Mouse (Mus musculus) neural tube, embryonic 12.5 days (tissue): ENCODE data around the gene Vps8. TPM values are rescaled to one million over a fixed set of nuclear protein-coding genes. Genes with fewer than 3 reads are reported as not detected.

Experiments used
- ATAC-seq: fragments of 200-750 bp; cut with Nextera tagmentation; 2 replicates; pipeline ENCODE4 v1.8.0; 2017; ENCODE audit warnings: low read depth, mild to moderate bottlenecking, moderate TSS enrichment, moderate library complexity; ENCODE audit not compliant: low FRiP score
- H3K27ac ChIP-seq: fragments of 300-500 bp; sonication (generic); 2 replicates; pipeline ENCODE4 v1.5.1; 2016
- H3K27me3 ChIP-seq: fragments of 300-500 bp; sonication (generic); replicated peaks from 2 replicates; pipeline ENCODE4 v1.6.1; 2016; ENCODE audit warnings: mild to moderate bottlenecking
- H3K36me3 ChIP-seq: fragments of 300-500 bp; sonication (generic); 2 replicates; pipeline ENCODE4 v1.6.1; 2016; ENCODE audit warnings: mild to moderate bottlenecking
- H3K4me1 ChIP-seq: fragments of 300-500 bp; sonication (generic); 2 replicates; pipeline ENCODE4 v1.6.1; 2016
- H3K4me2 ChIP-seq: fragments of 300-500 bp; sonication (generic); replicated peaks from 2 replicates; pipeline ENCODE4 v1.6.1; 2016; ENCODE audit warnings: mild to moderate bottlenecking
- H3K4me3 ChIP-seq: fragments of 300-500 bp; sonication (generic); 2 replicates; pipeline ENCODE4 v1.5.1; 2016
- H3K9ac ChIP-seq: fragments of 300-500 bp; sonication (generic); 2 replicates; pipeline ENCODE4 v1.6.1; 2016; ENCODE audit warnings: mild to moderate bottlenecking
- H3K9me3 ChIP-seq: fragments of 300-500 bp; sonication (generic); 2 replicates; pipeline ENCODE4 v1.6.1; 2016; ENCODE audit warnings: mild to moderate bottlenecking
- WGBS: fragments of 180-500 bp; shearing (Covaris S2); methylation state at CpG from one replicate; pipeline ENCODE4 v1.1.7; 2016; 5-methylcytosine and 5-hydroxymethylcytosine counted together
- polyA plus RNA-seq: library from polyadenylated mRNA; unstranded; fragments of >200 nt; fragmentation: Nextera tagmentation; extraction: Ambion mirVana; gene quantifications from 2 replicates; pipeline ENCODE4 v1.2.1, GENCODE M21; 2016

Vps8 gene
- polyA plus RNA-seq, 1 experiment from 2014 or later = 30.3 TPM

DNA sequence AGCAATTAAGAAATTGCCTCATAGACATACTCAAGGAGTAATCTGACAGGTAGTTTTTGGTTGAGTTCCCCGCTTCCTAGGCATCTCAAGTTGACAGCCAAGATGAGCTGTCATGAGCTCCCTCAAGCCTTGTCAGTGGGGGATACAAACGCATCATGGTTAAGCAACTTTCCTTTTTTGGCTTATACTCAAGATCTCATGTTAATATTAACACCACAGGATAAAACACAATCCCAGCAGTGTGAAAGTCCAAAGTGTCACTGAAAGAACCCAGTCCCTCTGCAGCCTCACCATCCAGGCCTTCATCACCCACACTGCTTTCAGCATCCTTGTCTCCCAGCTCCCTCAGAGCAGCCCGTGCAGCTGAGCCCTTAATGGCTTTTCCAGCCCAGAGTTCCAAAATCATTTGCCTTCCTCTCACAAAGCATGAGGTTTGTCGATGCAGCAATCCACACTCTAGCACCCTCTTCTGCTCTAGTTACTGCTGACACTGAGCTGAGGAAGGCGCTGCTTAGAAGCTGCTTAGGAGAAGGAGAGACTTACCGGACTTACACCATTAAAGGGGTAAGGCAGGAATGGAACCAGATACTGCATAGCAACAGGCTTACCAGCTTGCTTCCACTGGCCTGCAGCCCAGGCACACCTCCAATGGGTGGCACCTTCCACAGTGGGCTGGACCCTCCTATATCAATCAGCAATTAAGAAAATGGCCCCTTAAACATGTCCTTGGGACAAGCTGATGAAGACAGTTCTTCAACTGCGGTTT is 113.5 kb downstream of the Vps8 start:
- ATAC-seq = no peak
- Histone ChIP-seq H3K4me2 (no peak overlapping the region), H3K4me3 (no peak overlapping the region), H3K4me1 (no peaks in the 10 kb centered on the region), H3K9me3 (no peaks in the 10 kb centered on the region), H3K9ac (no peak overlapping the region), H3K27me3 (no peaks in the 10 kb centered on the region), H3K36me3 (no peaks in the 10 kb centered on the region; the same call in 1 of the 2 replicates), H3K27ac (no peak overlapping the region)
- 84% methylated on average over 7 of the region's 7 CpGs for WGBS

DNA sequence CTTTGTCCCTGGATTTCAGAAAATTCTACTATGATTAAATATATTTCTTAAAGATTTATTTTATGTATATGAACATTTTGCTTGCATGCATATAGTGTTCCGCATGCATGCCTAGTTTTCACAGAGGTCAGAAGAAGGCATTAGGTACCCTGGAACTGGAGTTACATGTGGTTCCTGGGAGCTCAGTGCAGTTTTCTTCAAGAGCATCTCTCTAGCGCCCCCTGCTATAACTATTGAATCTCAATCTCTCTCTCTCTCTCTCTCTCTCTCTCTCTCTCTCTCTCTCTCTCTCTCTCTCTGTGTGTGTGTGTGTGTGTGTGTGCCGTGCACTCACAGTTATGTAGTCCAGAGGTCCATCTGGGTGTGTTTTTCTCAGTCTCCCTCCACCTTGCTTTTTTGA is 114.4 kb downstream of the Vps8 start:
- whole genome bisulfite sequencing = 55% methylated on average over 3 of the region's 3 CpGs
- H3K4me3 ChIP-seq = no peak overlapping the region
- H3K27ac ChIP-seq = no peak overlapping the region
- no peaks in the 10 kb centered on the region for H3K27me3 ChIP-seq
- H3K9me3 ChIP-seq = no peaks in the 10 kb centered on the region
- no peak overlapping the region for H3K9ac ChIP-seq
- H3K36me3 ChIP-seq = no peaks in the 10 kb centered on the region; the same call in 1 of the 2 replicates
- H3K4me1 ChIP-seq = no peaks in the 10 kb centered on the region
- no peak for ATAC-seq
- no peak overlapping the region for H3K4me2 ChIP-seq

DNA sequence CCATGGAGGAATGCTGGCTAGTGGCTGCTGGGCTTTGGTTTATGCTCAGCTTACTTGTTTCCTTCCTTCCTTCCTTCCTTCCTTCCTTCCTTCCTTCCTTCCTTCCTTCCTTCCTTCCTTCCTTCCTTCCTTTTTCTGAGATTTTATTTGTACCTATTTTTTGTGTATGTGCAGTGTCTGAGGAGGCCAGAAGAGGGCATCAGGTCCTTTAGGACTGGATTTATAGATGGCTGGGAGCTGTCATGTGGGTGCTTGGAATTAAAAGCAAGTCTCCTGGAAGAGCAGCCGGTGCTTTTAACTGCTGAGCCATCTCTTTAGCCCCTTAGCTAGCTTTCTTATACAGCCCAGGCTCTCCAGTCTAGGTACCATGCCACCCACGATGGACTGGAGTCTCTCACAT is 116.0 kb downstream of the Vps8 start:
- no peak overlapping the region for H3K9ac ChIP-seq
- no peak for ATAC-seq
- no peaks in the 10 kb centered on the region for H3K4me1 ChIP-seq
- no peaks in the 10 kb centered on the region; the same call in 1 of the 2 replicates for H3K36me3 ChIP-seq
- no peaks in the 10 kb centered on the region for H3K27me3 ChIP-seq
- H3K4me2 ChIP-seq = no peak overlapping the region
- WGBS = 45% methylated on average over 2 of the region's 2 CpGs
- no peaks in the 10 kb centered on the region for H3K9me3 ChIP-seq
- no peak overlapping the region for H3K27ac ChIP-seq
- H3K4me3 ChIP-seq = no peak overlapping the region

DNA sequence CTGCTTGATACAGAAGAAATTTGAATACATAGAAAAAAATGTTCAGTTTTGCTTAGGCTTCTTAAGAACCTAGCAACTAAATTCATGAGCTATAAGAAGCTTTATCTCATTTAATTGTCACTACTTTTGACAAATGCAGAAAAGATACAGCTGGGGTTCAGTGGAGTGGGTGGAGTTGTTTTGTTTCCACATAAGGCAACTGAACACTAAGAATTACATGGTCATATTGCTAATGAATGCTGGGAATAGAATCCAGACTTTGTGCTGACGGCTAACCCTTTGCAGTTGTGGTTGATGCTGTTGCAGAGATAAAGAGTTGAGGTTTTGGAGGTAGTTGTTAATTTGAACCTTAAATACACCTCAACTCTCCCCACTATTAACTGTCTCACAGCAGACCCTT is 119.6 kb downstream of the Vps8 start:
- Histone ChIP-seq H3K36me3 (peaks cover 5% of the 10 kb centered on the region; the same call in 1 of the 2 replicates), H3K27me3 (no peaks in the 10 kb centered on the region), H3K9ac (no peak overlapping the region), H3K9me3 (no peaks in the 10 kb centered on the region), H3K27ac (no peak overlapping the region), H3K4me3 (no peak overlapping the region), H3K4me1 (no peaks in the 10 kb centered on the region), H3K4me2 (no peak overlapping the region)
- ATAC-seq = no peak
- WGBS = 59% methylated on average over 1 of the region's 1 CpGs

DNA sequence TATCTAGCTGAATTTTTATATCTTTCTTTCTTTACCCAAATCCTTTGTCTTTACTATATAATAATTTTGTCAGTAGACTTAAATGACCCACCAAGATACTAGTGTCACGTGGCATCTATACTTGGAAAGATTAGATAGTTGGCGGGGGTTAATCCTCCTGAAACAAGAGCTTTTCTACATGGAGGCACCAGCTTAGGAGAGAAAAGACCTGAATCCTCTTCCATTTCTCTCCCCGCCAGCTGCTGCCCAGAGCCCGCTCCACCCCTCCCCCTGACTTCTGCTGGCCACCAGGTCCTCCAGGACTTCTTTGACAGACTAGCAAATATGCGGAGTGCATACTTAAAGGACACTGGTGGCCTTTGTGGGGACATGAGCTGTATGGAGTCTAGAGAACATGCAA is 124.5 kb downstream of the Vps8 start:
- no peaks in the 10 kb centered on the region for H3K9me3 ChIP-seq
- H3K9ac ChIP-seq = no peak overlapping the region
- 91% methylated on average over 5 of the region's 5 CpGs for WGBS
- H3K27me3 ChIP-seq = no peaks in the 10 kb centered on the region
- H3K4me3 ChIP-seq = no peak overlapping the region
- ATAC-seq = no peak
- H3K36me3 ChIP-seq = peaks cover 5% of the 10 kb centered on the region; the same call in 1 of the 2 replicates
- H3K4me2 ChIP-seq = no peak overlapping the region
- H3K4me1 ChIP-seq = no peaks in the 10 kb centered on the region
- H3K27ac ChIP-seq = no peak overlapping the region

DNA sequence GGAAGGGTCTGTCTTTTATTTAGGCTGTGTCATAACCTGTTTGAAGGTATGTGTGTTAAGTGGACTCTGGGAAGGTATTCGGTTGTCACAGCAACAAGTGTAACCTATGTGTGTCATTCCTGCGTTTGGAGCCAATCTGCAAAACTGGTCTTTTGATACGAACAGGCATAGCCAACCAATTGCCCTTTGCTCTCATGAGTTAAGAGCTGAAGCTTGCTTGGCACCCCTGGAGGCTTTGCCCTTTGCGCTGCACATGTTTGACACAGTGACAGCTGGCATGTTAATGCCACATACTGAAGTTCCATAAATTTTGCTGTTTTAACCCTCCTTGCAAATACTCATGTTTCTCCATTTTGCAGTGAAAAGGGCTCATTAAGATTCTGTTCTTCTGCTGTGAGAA is 126.8 kb downstream of the Vps8 start:
- H3K4me1 ChIP-seq = no peaks in the 10 kb centered on the region
- H3K4me2 ChIP-seq = no peak overlapping the region
- 80% methylated on average over 4 of the region's 4 CpGs for WGBS
- H3K27me3 ChIP-seq = no peaks in the 10 kb centered on the region
- no peak overlapping the region for H3K4me3 ChIP-seq
- no peak overlapping the region for H3K9ac ChIP-seq
- no peak overlapping the region for H3K27ac ChIP-seq
- ATAC-seq = no peak
- H3K9me3 ChIP-seq = no peaks in the 10 kb centered on the region
- peaks cover 5% of the 10 kb centered on the region; the same call in 1 of the 2 replicates for H3K36me3 ChIP-seq

DNA sequence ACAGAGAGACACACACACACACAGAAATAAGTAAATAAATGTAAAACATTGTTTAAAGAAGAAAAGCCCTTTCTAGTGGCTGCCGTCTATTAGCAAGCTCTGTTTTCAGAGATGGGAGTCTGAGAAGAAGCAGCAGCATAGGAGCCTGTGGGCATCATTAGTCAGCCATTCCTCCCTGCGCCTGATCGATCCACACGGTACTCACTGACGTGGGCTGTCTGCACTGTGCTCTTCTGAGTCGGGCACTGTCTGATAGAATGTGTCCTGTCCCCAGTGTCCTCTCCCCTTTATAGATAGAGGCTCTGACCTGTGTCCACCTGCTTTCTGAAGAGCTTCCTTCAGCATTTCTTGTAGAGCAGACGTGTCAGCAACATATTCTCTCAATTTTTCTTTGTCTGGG is 127.5 kb downstream of the Vps8 start:
- Histone ChIP-seq H3K9me3 (no peaks in the 10 kb centered on the region), H3K4me3 (no peak overlapping the region), H3K4me1 (no peaks in the 10 kb centered on the region), H3K36me3 (peaks cover under 1% of the 10 kb centered on the region; the same call in 1 of the 2 replicates), H3K9ac (no peak overlapping the region), H3K27me3 (no peaks in the 10 kb centered on the region), H3K27ac (no peak overlapping the region), H3K4me2 (no peak overlapping the region)
- no peak for ATAC-seq
- 77% methylated on average over 7 of the region's 7 CpGs for WGBS

DNA sequence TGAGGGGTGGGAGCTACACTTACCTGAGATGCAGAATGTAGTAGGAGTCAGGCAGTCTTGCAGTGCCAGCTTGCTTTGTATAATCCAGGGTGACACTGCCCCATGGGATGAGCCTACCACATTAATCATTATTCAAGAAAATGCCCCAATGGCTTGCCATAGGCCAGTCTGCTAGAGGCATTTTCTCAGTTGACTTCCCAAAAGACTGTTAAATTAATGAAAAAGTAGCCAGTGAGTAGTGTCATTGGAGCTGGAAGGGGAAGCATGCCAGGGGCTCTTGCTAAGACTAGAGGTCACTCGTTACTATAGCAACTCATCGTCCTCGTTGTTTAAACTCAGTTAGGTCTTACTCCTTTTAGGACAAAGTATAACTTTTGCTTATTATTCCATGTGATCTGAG is 130.6 kb downstream of the Vps8 start:
- Histone ChIP-seq H3K27ac (no peak overlapping the region), H3K4me2 (no peak overlapping the region), H3K4me1 (no peaks in the 10 kb centered on the region), H3K9ac (no peak overlapping the region), H3K4me3 (no peak overlapping the region), H3K36me3 (no peaks in the 10 kb centered on the region; the same call in 1 of the 2 replicates), H3K9me3 (no peaks in the 10 kb centered on the region), H3K27me3 (no peaks in the 10 kb centered on the region)
- 85% methylated on average over 3 of the region's 3 CpGs for WGBS
- no peak for ATAC-seq

DNA sequence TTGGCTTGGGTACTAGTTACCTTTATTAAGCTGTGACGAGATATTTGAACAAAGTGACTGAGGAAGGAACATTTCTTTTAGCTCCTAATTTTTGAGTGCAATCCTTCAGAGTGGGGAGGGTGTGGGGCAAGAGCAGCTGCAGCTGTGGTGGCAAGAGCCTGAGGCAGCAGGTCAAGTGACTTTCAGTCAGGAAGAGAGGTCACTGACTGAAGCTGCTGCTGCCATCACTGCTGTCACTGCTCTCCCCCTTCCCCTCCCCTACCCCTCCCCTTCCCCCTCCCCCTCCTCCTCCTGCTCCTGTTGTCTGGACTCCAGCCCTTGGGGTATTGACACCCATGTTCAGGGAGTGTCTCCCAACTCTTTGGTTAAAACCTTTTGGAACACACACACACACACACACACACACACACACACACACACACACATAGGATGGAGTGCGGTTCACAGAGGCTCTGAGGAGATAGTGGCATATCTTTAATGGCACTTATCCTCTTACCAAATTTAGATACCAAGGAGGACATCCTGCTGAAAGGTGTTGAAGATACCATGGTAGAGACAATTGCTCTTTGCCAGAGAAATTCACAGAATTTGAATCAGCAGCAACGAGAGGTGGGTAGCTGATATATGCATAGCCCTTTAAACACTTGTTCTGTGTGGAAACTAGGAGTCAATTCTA is 139.8 kb downstream of the Vps8 start:
- no peaks in the 10 kb centered on the region for H3K9me3 ChIP-seq
- ATAC-seq = no peak
- no peak overlapping the region for H3K4me2 ChIP-seq
- no peak overlapping the region for H3K4me3 ChIP-seq
- whole genome bisulfite sequencing = 85% methylated on average over 3 of the region's 3 CpGs
- peaks cover 8% of the 10 kb centered on the region; the same call in 1 of the 2 replicates for H3K36me3 ChIP-seq
- no peaks in the 10 kb centered on the region for H3K4me1 ChIP-seq
- no peaks in the 10 kb centered on the region for H3K27me3 ChIP-seq
- H3K9ac ChIP-seq = no peak overlapping the region
- no peak overlapping the region for H3K27ac ChIP-seq

DNA sequence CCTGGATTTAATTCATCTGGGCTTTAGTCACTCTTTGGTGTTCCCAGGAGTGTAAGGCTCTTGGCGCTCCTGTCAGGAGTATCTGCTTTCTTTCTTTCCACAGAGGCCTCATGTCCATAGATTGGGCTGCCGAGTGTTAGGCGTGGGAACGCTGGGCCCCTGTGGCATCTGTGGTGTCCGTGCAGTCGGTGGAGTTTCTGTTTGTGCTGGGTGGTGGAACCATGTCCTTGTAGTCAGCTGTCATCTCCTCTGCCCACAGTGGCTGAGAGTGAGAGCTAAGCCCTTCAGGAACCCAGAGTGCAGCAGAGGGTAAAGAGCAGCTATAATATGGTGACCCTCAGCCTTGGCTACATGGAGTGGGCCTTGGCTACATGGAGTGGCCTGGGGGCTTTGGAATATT is 140.4 kb downstream of the Vps8 start:
- Histone ChIP-seq H3K27me3 (no peaks in the 10 kb centered on the region), H3K4me3 (no peak overlapping the region), H3K27ac (no peak overlapping the region), H3K4me2 (no peak overlapping the region), H3K9me3 (no peaks in the 10 kb centered on the region), H3K4me1 (no peaks in the 10 kb centered on the region), H3K36me3 (peaks cover 11% of the 10 kb centered on the region; the same call in 1 of the 2 replicates), H3K9ac (no peak overlapping the region)
- WGBS = 85% methylated on average over 6 of the region's 6 CpGs
- no peak for ATAC-seq

DNA sequence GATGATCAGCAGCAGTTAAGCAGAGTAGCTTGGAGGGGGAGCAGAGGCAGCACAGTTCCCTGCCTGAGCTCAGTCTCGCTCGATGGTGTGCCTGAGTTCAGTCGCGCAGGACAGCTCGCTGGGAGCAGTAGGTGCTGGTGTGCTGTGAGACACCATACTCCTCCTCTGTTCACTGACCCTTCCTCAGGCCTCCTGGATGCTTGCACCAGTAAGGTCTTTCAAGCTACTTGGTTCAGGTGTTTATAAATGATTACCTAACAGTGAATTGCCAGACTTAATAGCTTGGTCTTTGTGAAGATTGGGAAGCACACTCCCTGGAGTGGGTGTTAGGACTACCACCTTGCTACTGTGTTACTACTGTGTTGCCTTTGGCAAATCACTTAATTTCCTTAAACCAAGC is 144.2 kb downstream of the Vps8 start:
- ATAC-seq = no peak
- 91% methylated on average over 5 of the region's 5 CpGs for WGBS
- no peak overlapping the region for H3K27ac ChIP-seq

DNA sequence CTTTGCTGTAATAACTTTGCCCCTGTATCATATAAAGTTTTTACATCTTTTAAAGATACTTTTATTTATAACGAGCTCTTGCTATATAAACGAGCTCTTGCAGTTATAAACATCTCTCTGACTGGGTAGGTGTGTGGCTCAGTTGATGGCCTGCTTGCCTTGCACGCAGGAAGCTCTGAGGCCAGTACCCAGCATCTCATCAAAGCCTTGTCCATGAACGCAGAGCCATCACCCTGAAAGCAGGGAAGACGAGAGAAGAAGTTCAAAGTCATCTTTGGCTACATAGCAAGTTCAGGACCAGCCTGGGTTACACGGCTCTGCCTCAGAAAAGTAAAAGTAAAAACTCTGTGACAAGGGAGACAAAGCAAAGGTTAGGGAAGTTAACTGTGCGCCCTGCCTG is 147.0 kb downstream of the Vps8 start:
- Histone ChIP-seq H3K9me3 (no peaks in the 10 kb centered on the region), H3K36me3 (0 out of 2 replicates have a peak, but pooled peaks cover 3% of the 10 kb centered on the region), H3K27me3 (no peaks in the 10 kb centered on the region), H3K4me2 (no peak overlapping the region), H3K27ac (no peak overlapping the region), H3K4me1 (no peaks in the 10 kb centered on the region), H3K9ac (no peak overlapping the region), H3K4me3 (no peak overlapping the region)
- ATAC-seq = no peak
- WGBS = 82% methylated on average over 7 of the region's 7 CpGs

More for the DNA sequence above, 144.2 kb downstream of the Vps8 start:
- H3K9ac ChIP-seq = no peak overlapping the region
- no peaks in the 10 kb centered on the region for H3K9me3 ChIP-seq
- H3K36me3 ChIP-seq = 0 out of 2 replicates have a peak, but pooled peaks cover 3% of the 10 kb centered on the region
- H3K4me3 ChIP-seq = no peak overlapping the region
- H3K27me3 ChIP-seq = no peaks in the 10 kb centered on the region
- H3K4me1 ChIP-seq = no peaks in the 10 kb centered on the region
- H3K4me2 ChIP-seq = no peak overlapping the region
